Mouse (Mus musculus): ENCODE data around the gene Pitpnm2. TPM values are rescaled to one million over a fixed set of nuclear protein-coding genes. Genes with fewer than 3 reads are reported as not detected.
"Not testable (repeated sequence)": the region's sequence is repeated elsewhere in the genome, so short reads cannot be mapped to it uniquely, and the experiment has no call there.

The Pitpnm2 gene
- polyA plus RNA-seq, 1 experiment from 2014 or later, result 3.0 TPM

DNA sequence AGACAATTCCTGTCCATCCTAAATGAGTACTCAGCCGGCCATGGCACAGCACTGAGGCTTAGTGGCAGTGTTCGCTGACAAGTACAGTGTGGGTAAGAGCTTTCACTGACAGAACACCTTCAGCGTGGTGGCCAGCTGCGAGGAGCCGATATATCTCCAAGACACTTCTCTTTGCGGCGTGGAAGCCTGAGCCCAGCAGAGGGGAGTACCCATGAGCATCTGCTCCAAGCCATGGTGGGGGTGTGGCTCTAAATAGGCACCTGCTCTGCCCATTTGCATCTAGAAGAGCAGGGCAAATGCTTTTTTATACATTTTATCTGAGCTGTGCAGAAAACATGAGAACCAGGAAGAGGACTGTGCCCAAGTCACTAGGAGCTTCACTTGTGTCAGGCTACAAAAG, 23.7 kb downstream of the Pitpnm2 start:
- Histone ChIP-seq H3K36me3 (replicated peaks) (no peaks in the 10 kb centered on the region; the same call in 1 of the 2 replicates), H3K27ac (0 out of 2 replicates have a peak overlapping the region, but pooled peaks have one; percentile 20), H3K4me3 (no peak overlapping the region), H3K27me3 (ENCODE audit: poor library complexity, severe bottlenecking) (no peaks in the 10 kb centered on the region), H3K9me3 (no peaks in the 10 kb centered on the region), H3K4me1 (peaks cover 15% of the 10 kb centered on the region)
- 92% methylated on average over 7 of the region's 7 CpGs for WGBS
- no peak for DNase-seq (ENCODE audit: extremely low spot score, low spot score)

DNA sequence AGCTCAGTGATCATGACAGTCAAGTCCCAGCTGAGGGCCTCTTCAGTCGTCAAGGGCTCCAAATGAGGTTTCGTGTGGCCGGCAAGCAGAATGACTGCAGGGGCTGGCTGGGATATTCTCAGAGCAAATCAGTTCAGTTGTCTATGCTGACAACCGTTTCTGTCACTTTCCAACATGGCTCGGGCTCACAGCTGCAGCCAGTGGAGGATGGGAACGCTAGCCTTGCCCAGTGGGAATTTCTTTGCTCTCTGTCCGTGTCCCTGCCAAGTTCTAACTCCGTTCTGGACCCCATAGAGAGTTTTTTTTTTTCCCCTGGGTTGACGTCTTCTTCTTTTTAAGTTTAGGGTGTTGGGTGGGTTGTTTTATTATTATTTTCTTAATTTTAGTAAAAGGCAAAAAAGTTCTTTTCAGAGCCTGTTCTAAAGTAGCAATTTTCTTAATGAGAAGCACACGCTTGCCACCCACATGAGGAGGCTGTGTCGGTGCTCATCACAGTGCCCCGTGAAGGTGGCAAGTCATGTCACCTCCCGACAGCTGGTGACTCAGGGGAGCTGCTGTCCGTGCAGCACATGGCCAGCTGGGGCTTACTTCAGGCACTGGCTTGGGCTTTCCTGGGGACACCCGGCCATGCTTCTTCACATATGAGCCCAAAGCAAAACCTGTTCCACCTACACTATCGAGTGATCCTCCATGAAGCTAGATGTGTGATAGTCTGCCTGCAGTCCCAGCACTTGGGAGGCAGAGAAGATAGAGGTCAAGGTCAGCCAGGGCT, 25.1 kb downstream of the Pitpnm2 start:
- Histone ChIP-seq H3K4me3 (no peak overlapping the region), H3K36me3 (replicated peaks) (no peaks in the 10 kb centered on the region; the same call in 1 of the 2 replicates), H3K9me3 (no peaks in the 10 kb centered on the region), H3K27ac (no peak overlapping the region), H3K27me3 (ENCODE audit: poor library complexity, severe bottlenecking) (no peaks in the 10 kb centered on the region), H3K4me1 (peaks cover 15% of the 10 kb centered on the region)
- no peak for DNase-seq (ENCODE audit: extremely low spot score, low spot score)
- 86% methylated on average over 16 of the region's 16 CpGs for WGBS

DNA sequence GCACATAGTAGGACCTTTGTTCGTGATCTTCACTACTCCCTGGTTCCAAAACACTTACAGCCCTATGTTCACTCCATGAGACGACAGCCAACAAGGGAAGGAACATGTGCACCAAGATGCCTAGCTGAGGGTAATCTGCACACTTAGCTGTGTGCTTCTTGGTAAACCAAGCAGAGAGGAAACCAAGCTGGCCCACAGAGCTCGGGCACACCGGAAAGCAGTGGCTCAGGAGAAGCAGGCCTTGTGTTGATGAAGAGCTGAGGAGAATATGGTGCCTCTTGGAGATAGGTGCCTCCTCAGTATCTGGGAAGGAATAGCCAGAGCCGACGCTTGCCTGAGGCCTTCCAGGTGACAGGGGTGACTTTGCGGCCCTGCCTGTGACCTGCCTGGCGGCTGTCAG, 26.0 kb downstream of the Pitpnm2 start:
- Histone ChIP-seq H3K36me3 (replicated peaks) (no peaks in the 10 kb centered on the region; the same call in 1 of the 2 replicates), H3K4me3 (no peak overlapping the region), H3K27me3 (ENCODE audit: poor library complexity, severe bottlenecking) (no peaks in the 10 kb centered on the region), H3K4me1 (peaks cover 17% of the 10 kb centered on the region), H3K27ac (no peak overlapping the region), H3K9me3 (no peaks in the 10 kb centered on the region)
- no peak for DNase-seq (ENCODE audit: extremely low spot score, low spot score)
- WGBS, result 91% methylated on average over 8 of the region's 8 CpGs

DNA sequence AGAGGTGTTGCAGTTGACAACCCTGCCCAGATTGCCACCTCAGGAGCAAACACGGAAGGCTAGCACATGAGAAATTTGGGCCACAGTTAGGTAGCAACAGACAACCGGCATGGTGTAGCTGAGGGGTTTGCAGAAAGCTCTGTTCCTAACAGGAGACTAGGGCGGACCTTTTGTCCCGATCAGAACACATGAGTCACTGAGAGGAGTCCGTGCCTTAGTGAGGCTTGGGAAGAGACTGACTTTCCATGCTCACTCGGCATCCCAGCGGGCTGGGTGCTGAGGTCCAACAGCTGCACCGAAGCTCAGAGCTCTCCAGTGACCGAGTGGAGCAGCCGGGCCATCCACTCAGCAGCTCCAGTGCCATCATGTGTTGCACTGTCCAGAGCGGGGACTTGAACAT, 26.9 kb downstream of the Pitpnm2 start:
- no peaks in the 10 kb centered on the region for H3K9me3 ChIP-seq
- peaks cover 23% of the 10 kb centered on the region for H3K4me1 ChIP-seq
- H3K36me3 ChIP-seq (replicated peaks), result no peaks in the 10 kb centered on the region; the same call in 1 of the 2 replicates
- no peak overlapping the region for H3K4me3 ChIP-seq
- no peak overlapping the region for H3K27ac ChIP-seq
- 94% methylated on average over 11 of the region's 11 CpGs for WGBS
- DNase-seq (ENCODE audit: extremely low spot score, low spot score), result no peak
- no peaks in the 10 kb centered on the region for H3K27me3 ChIP-seq (ENCODE audit: poor library complexity, severe bottlenecking)

DNA sequence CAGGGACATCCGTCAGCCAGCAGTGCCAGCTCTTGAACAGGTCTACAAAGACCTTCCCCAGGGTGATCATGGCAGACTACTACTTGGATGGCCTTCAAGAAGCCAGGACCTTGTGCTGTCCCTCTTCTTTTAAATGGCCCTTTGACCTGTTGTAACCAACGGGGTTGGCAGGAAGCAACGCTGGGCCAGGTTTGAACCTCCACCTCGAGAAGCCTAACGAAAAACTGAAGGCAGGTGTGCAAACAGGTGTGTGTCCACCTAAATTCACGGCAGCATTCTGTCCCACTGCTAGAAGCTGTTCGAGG, 27.9 kb downstream of the Pitpnm2 start:
- H3K9me3 ChIP-seq, result no peaks in the 10 kb centered on the region
- H3K4me1 ChIP-seq, result peaks cover 17% of the 10 kb centered on the region
- H3K36me3 ChIP-seq (replicated peaks), result no peaks in the 10 kb centered on the region; the same call in 1 of the 2 replicates
- no peak overlapping the region for H3K4me3 ChIP-seq
- 93% methylated on average over 7 of the region's 7 CpGs for WGBS
- DNase-seq (ENCODE audit: extremely low spot score, low spot score), result no peak
- no peaks in the 10 kb centered on the region for H3K27me3 ChIP-seq (ENCODE audit: poor library complexity, severe bottlenecking)
- H3K27ac ChIP-seq, result no peak overlapping the region

DNA sequence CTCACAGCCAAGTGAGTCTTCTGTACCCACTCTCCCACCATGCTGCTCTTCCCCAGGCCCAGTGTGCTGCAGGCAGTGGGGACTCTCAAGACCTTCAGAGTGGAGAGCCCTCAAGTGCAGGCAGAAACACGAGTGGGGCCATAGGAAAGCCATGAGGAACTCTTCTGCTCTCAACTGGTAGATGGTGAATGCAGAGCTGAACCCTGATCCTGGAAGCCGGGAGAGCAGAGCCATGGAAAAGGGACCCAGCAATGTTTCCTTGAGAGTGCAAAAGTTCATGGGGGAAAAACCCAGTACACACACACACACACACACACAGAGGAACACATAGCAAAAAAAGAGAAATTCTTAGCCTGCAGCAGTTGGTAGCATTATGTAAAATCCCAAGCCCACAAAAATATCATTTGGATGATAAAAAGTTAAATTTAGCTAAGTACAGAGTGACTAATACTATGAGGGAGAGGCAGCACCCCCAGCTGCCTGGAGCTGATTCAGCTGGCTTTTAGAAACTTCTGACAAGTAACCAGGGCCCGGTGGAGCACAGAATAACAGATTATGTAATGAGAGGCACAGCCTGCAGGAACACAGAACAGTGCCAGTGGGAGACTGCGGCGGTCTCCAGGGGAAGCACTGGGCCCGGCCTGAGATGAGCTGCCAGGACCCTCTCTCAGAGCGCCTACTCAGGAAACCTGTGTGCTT, 28.4 kb downstream of the Pitpnm2 start:
- DNase-seq (ENCODE audit: extremely low spot score, low spot score), result no peak
- H3K27me3 ChIP-seq (ENCODE audit: poor library complexity, severe bottlenecking), result no peaks in the 10 kb centered on the region
- no peaks in the 10 kb centered on the region; the same call in 1 of the 2 replicates for H3K36me3 ChIP-seq (replicated peaks)
- H3K4me3 ChIP-seq, result no peak overlapping the region
- H3K4me1 ChIP-seq, result peaks cover 12% of the 10 kb centered on the region
- H3K27ac ChIP-seq, result no peak overlapping the region
- no peaks in the 10 kb centered on the region for H3K9me3 ChIP-seq
- WGBS, result 82% methylated on average over 7 of the region's 7 CpGs

DNA sequence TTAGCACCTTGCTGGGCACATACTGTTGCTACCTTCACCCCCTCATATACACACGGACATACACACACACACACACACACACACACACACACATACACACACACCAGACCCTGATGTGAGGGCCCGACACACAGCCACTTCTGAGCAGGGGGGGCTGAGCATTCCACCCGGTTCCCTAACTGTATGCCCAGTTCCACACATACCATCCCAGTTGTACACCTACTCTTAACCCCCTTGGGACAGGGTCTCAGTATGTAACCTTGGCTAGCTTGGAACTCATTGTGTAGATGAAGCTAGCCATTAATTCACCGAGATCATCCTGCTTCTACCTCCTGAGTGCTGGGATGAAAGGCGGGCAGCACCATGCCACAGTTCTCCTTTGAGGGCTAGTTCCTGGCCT, 29.0 kb downstream of the Pitpnm2 start:
- Histone ChIP-seq H3K27ac (no peak overlapping the region), H3K4me1 (peaks cover 11% of the 10 kb centered on the region), H3K27me3 (ENCODE audit: poor library complexity, severe bottlenecking) (no peaks in the 10 kb centered on the region), H3K36me3 (replicated peaks) (no peaks in the 10 kb centered on the region; the same call in none of the 2 replicates), H3K9me3 (no peaks in the 10 kb centered on the region), H3K4me3 (no peak overlapping the region)
- DNase-seq (ENCODE audit: extremely low spot score, low spot score), result no peak
- WGBS, result 94% methylated on average over 5 of the region's 5 CpGs

DNA sequence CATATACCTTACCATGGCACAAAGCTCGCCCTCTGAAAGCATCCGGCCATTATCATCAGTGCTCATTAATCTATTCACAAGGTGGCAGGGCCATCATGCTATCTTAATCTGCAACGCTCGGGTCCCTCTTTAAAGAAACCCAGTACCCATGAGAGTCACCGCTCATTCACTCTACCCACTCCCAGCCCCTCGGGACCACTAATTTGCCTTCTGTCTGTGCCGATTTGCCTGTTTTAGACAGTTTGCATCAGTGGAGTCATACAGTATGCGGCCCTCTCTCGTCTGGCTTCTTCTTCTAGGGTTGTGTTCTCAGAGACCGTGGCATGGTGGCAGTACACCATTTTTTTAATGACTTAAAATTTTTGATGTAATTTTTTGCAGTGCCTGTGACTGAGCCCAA, 30.1 kb downstream of the Pitpnm2 start:
- DNase-seq (ENCODE audit: extremely low spot score, low spot score), result no peak
- H3K36me3 ChIP-seq (replicated peaks), result peaks cover 6% of the 10 kb centered on the region
- H3K27me3 ChIP-seq (ENCODE audit: poor library complexity, severe bottlenecking), result no peaks in the 10 kb centered on the region
- WGBS, result 94% methylated on average over 10 of the region's 10 CpGs
- H3K4me1 ChIP-seq, result peaks cover 12% of the 10 kb centered on the region
- no peak overlapping the region for H3K4me3 ChIP-seq
- no peaks in the 10 kb centered on the region for H3K9me3 ChIP-seq
- no peak overlapping the region for H3K27ac ChIP-seq

DNA sequence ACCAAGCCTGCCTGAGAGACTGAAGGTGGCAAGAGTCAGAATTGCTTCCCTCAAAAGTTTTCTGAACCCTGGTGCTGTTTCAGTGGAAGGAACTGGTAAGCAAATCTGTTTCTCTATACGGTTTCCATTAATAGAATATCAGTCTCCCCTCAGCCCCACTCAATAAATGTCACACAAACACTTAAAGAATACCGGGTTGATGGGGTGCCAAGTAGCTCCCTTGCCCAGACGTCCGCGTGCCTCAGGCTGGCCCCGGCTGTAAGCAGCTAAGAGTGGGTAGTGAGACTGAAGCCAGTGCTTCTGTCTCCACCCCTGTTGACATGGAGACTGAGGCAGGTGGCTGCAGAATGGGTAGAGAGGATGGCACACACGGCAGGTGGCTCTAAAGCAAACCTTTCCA, 30.6 kb downstream of the Pitpnm2 start:
- no peak for DNase-seq (ENCODE audit: extremely low spot score, low spot score)
- WGBS, result 86% methylated on average over 7 of the region's 7 CpGs
- peaks cover 14% of the 10 kb centered on the region for H3K4me1 ChIP-seq
- H3K27me3 ChIP-seq (ENCODE audit: poor library complexity, severe bottlenecking), result no peaks in the 10 kb centered on the region
- no peaks in the 10 kb centered on the region for H3K9me3 ChIP-seq
- H3K4me3 ChIP-seq, result no peak overlapping the region
- H3K36me3 ChIP-seq (replicated peaks), result peaks cover 6% of the 10 kb centered on the region
- no peak overlapping the region for H3K27ac ChIP-seq

DNA sequence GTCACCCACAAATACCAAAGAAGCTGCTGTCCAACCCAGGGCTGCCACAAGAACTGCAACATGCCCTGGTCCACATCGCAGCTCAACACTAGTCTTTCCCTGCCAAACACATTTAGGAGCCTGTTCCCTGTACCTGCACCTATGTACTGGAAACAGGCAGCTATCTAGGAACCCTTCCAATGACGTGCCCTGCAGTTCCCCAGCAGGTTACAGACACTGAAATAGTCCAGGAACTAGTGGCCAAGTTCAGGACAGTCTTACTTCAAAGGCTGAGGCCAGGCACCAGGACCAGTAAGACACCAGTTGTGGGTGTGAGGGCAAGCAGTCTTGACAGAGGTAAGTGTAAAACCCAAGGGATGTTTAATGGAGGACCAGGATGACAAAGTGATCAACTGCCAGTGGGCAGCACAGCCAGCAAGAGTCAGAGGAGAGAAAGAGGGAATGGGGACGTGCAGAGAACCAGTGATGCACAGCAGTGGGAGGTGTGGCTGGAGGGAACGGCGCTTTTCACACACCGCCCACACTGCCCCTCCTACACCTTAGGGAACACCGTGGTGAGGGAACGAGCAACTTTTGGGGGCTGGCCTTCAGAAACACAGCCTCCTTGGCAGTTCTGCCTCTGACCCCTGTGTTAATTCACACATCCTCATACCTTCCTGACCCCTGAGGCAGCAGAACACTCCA, 31.9 kb downstream of the Pitpnm2 start:
- Histone ChIP-seq H3K9me3 (no peaks in the 10 kb centered on the region), H3K27ac (no peak overlapping the region), H3K27me3 (ENCODE audit: poor library complexity, severe bottlenecking) (no peaks in the 10 kb centered on the region), H3K4me3 (no peak overlapping the region), H3K4me1 (peaks cover 16% of the 10 kb centered on the region), H3K36me3 (replicated peaks) (peaks cover 6% of the 10 kb centered on the region)
- 63% methylated on average over 8 of the region's 8 CpGs for WGBS
- no peak for DNase-seq (ENCODE audit: extremely low spot score, low spot score)

DNA sequence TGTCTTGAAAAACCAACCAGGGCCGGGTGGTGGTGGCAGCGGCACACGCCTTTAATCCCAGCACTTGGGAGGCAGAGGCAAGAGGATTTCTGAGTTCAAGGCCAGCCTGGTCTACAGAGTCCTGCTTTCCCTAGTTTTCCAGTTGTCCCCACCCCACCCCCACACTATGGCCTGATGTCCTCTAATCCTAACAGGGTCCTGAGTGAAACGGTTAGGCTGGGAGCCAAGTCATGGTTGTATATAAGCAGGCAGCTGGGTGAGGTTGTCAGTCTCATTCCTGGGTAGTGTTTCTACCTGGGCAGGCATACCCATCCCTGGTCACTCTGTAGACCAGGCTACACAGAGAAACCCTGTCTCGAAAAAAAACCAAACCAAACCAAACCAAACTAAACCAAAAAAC, 32.5 kb downstream of the Pitpnm2 start:
- not testable (repeated sequence) for H3K4me3 ChIP-seq; DNase-seq (ENCODE audit: extremely low spot score, low spot score); H3K9me3 ChIP-seq; H3K27me3 ChIP-seq (ENCODE audit: poor library complexity, severe bottlenecking); H3K27ac ChIP-seq; H3K36me3 ChIP-seq (replicated peaks)
- 93% methylated on average over 5 of the region's 5 CpGs for WGBS
- peaks cover 16% of the 10 kb centered on the region for H3K4me1 ChIP-seq

DNA sequence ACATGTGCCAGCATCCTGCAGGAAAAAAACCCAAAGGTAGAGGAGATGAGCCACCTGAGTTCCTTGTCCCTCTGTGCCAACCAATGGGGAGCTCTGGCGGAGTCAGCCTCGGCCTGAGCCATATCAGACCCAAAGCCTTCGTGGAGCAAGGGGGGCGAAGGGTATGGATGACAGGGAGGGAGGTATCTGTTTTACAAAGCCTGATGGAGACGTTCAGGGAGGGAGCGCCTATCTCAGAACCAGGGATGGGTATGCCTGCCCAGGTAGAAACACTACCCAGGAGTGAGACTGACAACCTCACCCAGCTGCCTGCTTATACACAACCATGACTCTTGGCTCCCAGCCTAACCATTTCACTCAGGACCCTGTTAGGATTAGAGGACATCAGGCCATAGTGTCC, 33.2 kb downstream of the Pitpnm2 start:
- no peak for DNase-seq (ENCODE audit: extremely low spot score, low spot score)
- Histone ChIP-seq H3K36me3 (replicated peaks) (peaks cover 6% of the 10 kb centered on the region), H3K4me3 (no peak overlapping the region), H3K27ac (no peak overlapping the region), H3K27me3 (ENCODE audit: poor library complexity, severe bottlenecking) (no peaks in the 10 kb centered on the region), H3K9me3 (no peaks in the 10 kb centered on the region), H3K4me1 (peaks cover 17% of the 10 kb centered on the region)
- 95% methylated on average over 6 of the region's 6 CpGs for WGBS

DNA sequence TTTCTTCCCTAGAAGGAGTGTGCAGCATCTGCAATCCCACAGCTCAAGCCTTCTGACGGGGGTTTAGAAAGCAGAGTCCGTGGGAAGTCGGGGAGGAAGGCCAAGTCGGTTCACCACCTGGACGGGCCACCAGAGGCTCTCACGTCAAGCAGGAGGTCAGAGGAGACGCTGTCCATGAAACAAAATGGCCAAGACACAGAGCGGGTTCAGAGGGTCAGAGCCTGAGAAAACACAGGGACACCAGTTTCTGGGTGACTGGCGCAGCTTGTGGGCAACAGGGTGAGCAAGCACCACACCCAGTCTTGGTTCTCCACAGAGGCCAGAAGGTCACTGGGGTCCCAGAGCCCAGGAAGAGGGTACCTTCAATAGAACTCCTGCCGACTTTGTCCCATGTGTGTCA, 33.9 kb downstream of the Pitpnm2 start:
- no peak for DNase-seq (ENCODE audit: extremely low spot score, low spot score)
- 91% methylated on average over 10 of the region's 10 CpGs for WGBS
- Histone ChIP-seq H3K36me3 (replicated peaks) (peaks cover 6% of the 10 kb centered on the region), H3K27me3 (ENCODE audit: poor library complexity, severe bottlenecking) (no peaks in the 10 kb centered on the region), H3K9me3 (no peaks in the 10 kb centered on the region), H3K27ac (peak overlapping the region; percentile 60), H3K4me3 (no peak overlapping the region), H3K4me1 (peaks cover 25% of the 10 kb centered on the region)

Data from forebrain, embryonic 10.5 days (tissue).